Mouse (Mus musculus) olfactory bulb, adult 2 months (tissue): ENCODE measurements around the gene Cfdp1. TPM values are rescaled to one million over a fixed set of nuclear protein-coding genes. Genes with fewer than 3 reads are reported as not detected.

Source experiments
- H3K27ac ChIP-seq: fragments of 200-500 bp; 2 replicates; pipeline ENCODE4 v1.5.1; 2012; ENCODE audit warnings: low read depth, low read length; ENCODE audit not compliant: insufficient read depth
- H3K4me1 ChIP-seq: fragments of 200-500 bp; 2 replicates; pipeline ENCODE4 v1.6.1; 2012; ENCODE audit warnings: low read length; ENCODE audit not compliant: control insufficient read depth, insufficient read depth
- H3K4me3 ChIP-seq: fragments of 200-500 bp; 2 replicates; pipeline ENCODE4 v1.5.1; 2012; ENCODE audit warnings: mild to moderate bottlenecking, low read depth, low read length, moderate library complexity; ENCODE audit not compliant: insufficient read depth
- CTCF ChIP-seq: fragments of 200-500 bp; IDR thresholded peaks from 2 replicates; pipeline ENCODE4 v1.5.1; 2012; ENCODE audit warnings: low read depth, mild to moderate bottlenecking, low read length, moderate library complexity; ENCODE audit not compliant: insufficient read depth
- POLR2A ChIP-seq: fragments of 200-500 bp; IDR thresholded peaks from 2 replicates; pipeline ENCODE4 v1.6.1; 2012; ENCODE audit warnings: mild to moderate bottlenecking, low read depth, low read length, moderate library complexity; ENCODE audit not compliant: insufficient read depth
- WGBS: fragments of 180-500 bp; shearing (Covaris S2); methylation state at CpG from one replicate; pipeline ENCODE4 v1.1.7; 2018; 5-methylcytosine and 5-hydroxymethylcytosine counted together
- polyA plus RNA-seq: library from polyadenylated mRNA; stranded (reverse); fragments of >200 nt; gene quantifications from 2 replicates; pipeline ENCODE4 v1.2.4, GENCODE M21; 2012; ENCODE audit warnings: low replicate concordance; ENCODE audit not compliant: missing spikeins, insufficient read depth, insufficient read length

Cfdp1 gene
- polyA plus RNA-seq, 1 experiment: not detected

- H3K4me1 ChIP-seq: no peaks in the 10 kb centered on the region; the same call in 1 of the 2 replicates
- H3K4me3 ChIP-seq: no peak overlapping the region
- H3K27ac ChIP-seq: no peak overlapping the region
- no peak for TF ChIP-seq POLR2A
- TF ChIP-seq CTCF: no peak
- WGBS: 90% methylated on average over 4 of the region's 4 CpGs
Observed at GRCm38 (mm10) chr8:111789200-111789599, 64.9 kb downstream of the Cfdp1 start.

- H3K4me1 ChIP-seq: no peaks in the 10 kb centered on the region; the same call in 1 of the 2 replicates
- WGBS: 97% methylated on average over 3 of the region's 3 CpGs
- H3K4me3 ChIP-seq: no peak overlapping the region
- TF ChIP-seq POLR2A (no peak), CTCF (no peak)
- H3K27ac ChIP-seq: no peak overlapping the region
Observed at GRCm38 (mm10) chr8:111788497-111788896, 65.6 kb downstream of the Cfdp1 start.

- no peak overlapping the region for H3K4me3 ChIP-seq
- WGBS: 85% methylated on average over 5 of the region's 5 CpGs
- TF ChIP-seq CTCF (no peak), POLR2A (no peak)
- no peaks in the 10 kb centered on the region; the same call in 1 of the 2 replicates for H3K4me1 ChIP-seq
- H3K27ac ChIP-seq: no peak overlapping the region
Observed at GRCm38 (mm10) chr8:111788085-111788484, 66.0 kb downstream of the Cfdp1 start.

- no peak overlapping the region for H3K4me3 ChIP-seq
- WGBS: 67% methylated on average over 4 of the region's 4 CpGs
- TF ChIP-seq CTCF (no peak), POLR2A (no peak)
- no peak overlapping the region for H3K27ac ChIP-seq
- no peaks in the 10 kb centered on the region; the same call in 1 of the 2 replicates for H3K4me1 ChIP-seq
Observed at GRCm38 (mm10) chr8:111787683-111788082, 66.4 kb downstream of the Cfdp1 start.

- TF ChIP-seq CTCF (no peak), POLR2A (no peak)
- Histone ChIP-seq H3K27ac (no peak overlapping the region), H3K4me1 (no peaks in the 10 kb centered on the region; the same call in 1 of the 2 replicates), H3K4me3 (no peak overlapping the region)
- WGBS: 82% methylated on average over 13 of the region's 13 CpGs
Observed at GRCm38 (mm10) chr8:111786701-111787588, 67.1 kb downstream of the Cfdp1 start.

- TF ChIP-seq CTCF (no peak), POLR2A (no peak)
- Histone ChIP-seq H3K4me3 (no peak overlapping the region), H3K4me1 (no peaks in the 10 kb centered on the region; the same call in 1 of the 2 replicates), H3K27ac (no peak overlapping the region)
- 89% methylated on average over 2 of the region's 2 CpGs for WGBS
Observed at GRCm38 (mm10) chr8:111786116-111786515, 68.0 kb downstream of the Cfdp1 start.

- Histone ChIP-seq H3K4me1 (no peaks in the 10 kb centered on the region; the same call in 1 of the 2 replicates), H3K27ac (no peak overlapping the region), H3K4me3 (no peak overlapping the region)
- no peak for TF ChIP-seq CTCF
- TF ChIP-seq POLR2A: no peak
- 86% methylated on average over 9 of the region's 9 CpGs for WGBS
Observed at GRCm38 (mm10) chr8:111782671-111783394, 71.3 kb downstream of the Cfdp1 start.

GRCm38 (mm10) chr8:111782161-111782560 is 71.9 kb downstream of the Cfdp1 start:
- no peak for TF ChIP-seq POLR2A
- TF ChIP-seq CTCF: no peak
- no peak overlapping the region for H3K4me3 ChIP-seq
- 89% methylated on average over 2 of the region's 2 CpGs for WGBS
- H3K27ac ChIP-seq: no peak overlapping the region
- H3K4me1 ChIP-seq: no peaks in the 10 kb centered on the region; the same call in 1 of the 2 replicates
